ENCODE assay signal across 11 mouse cellular contexts in the genomic region with DNA sequence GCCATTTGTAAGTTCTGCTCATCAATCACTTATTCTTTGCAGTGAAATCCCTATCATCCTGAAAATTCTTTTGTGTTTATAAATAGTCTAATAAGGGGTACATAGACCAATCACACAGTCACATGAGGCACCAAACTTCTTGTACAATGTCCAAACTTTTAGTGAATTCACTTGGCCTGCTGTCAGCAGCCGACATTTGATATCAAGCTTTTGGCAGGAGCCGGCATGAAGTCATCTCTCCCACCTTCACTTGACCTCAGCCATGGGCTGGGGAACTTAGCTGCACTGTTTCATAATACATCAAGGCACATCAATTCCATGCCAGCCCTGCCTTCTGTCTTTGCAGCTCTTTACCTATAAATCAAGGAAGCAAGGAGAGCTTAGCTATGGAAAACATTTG.
A peak's percentile ranks its signal among the peaks of the same experiment; 100 is the strongest.
DNase-seq lines count a peak whose midpoint lies in the region; ATAC-seq and TF ChIP-seq lines count a peak whose summit lies in the region.
"Had no signal": no experiment of that assay in that cellular context is flagged by ENCODE, and none has a peak within 500 bp of the region (broad histone marks: within the 10 kb centered on the region; RNA-seq: fewer than 3 reads in every experiment).

No protein-coding gene starts in this region.

- no peak overlapping the region for H3K4me3 ChIP-seq in midbrain, postnatal 0 days (ENCODE audit: low read depth, low read length)
- no peak overlapping the region for H3K4me3 ChIP-seq in midbrain, embryonic 11.5 days (ENCODE audit: low read depth, low read length)
- H3K4me3 ChIP-seq: liver, embryonic 12.5 days had no signal

- 85% methylated on average over 2 of the region's 2 CpGs for WGBS in midbrain, postnatal 0 days
- 85% methylated on average over 2 of the region's 2 CpGs for WGBS in midbrain, embryonic 11.5 days

- no peak overlapping the region for H3K27ac ChIP-seq in midbrain, postnatal 0 days (ENCODE audit: low read depth, low read length)
- H3K27ac ChIP-seq in midbrain, embryonic 11.5 days (ENCODE audit: low read depth, low read length) = no peak overlapping the region
- H3K27ac ChIP-seq: liver, embryonic 12.5 days; stomach, postnatal 0 days had no signal

- no peaks in the 10 kb centered on the region for H3K36me3 ChIP-seq in midbrain, postnatal 0 days (ENCODE audit: insufficient read depth, low read length)
- H3K36me3 ChIP-seq in midbrain, embryonic 11.5 days (ENCODE audit: control insufficient read depth, insufficient read depth, low read length) = no peaks in the 10 kb centered on the region
- H3K36me3 ChIP-seq: liver, embryonic 12.5 days had no signal

- no peak overlapping the region for H3K9ac ChIP-seq in midbrain, postnatal 0 days (replicated peaks; ENCODE audit: low read length, poor library complexity, severe bottlenecking)
- no peak overlapping the region for H3K9ac ChIP-seq in midbrain, embryonic 11.5 days (ENCODE audit: low read length)
- H3K9ac ChIP-seq: liver, embryonic 12.5 days had no signal

- H3K27me3 ChIP-seq in midbrain, postnatal 0 days (ENCODE audit: insufficient read depth, low read length) = no peaks in the 10 kb centered on the region
- H3K27me3 ChIP-seq in midbrain, embryonic 11.5 days (ENCODE audit: control insufficient read depth, insufficient read depth, low read length) = no peaks in the 10 kb centered on the region
- H3K27me3 ChIP-seq: liver, embryonic 12.5 days had no signal

- intact Hi-C loops in heart, postnatal 14 days (cut with DNase I) = no loop called here

- H3K9me3 ChIP-seq in midbrain, postnatal 0 days (ENCODE audit: low read length) = no peaks in the 10 kb centered on the region
- H3K9me3 ChIP-seq in midbrain, embryonic 11.5 days (ENCODE audit: control insufficient read depth, low read length) = no peaks in the 10 kb centered on the region
- H3K9me3 ChIP-seq: liver, embryonic 12.5 days had no signal

- H3K4me1 ChIP-seq in midbrain, postnatal 0 days (ENCODE audit: insufficient read depth, low read length) = no peaks in the 10 kb centered on the region
- H3K4me1 ChIP-seq in midbrain, embryonic 11.5 days (ENCODE audit: control insufficient read depth, insufficient read depth, low read length) = no peaks in the 10 kb centered on the region
- H3K4me1 ChIP-seq: liver, embryonic 12.5 days had no signal

- peak; percentile 2 for DNase-seq in midbrain, postnatal 0 days (ENCODE audit: low spot score)
- no peak for DNase-seq in midbrain, embryonic 11.5 days (ENCODE audit: low spot score, missing footprints)
- peak; percentile 2 for DNase-seq in brain, adult 2 months (ENCODE audit: low read depth, low spot score)
- peak; percentile 20 to 55 for DNase-seq in gastrocnemius, postnatal 4 days (ENCODE audit: low spot score in 2 of 2)
- peak; percentile 54 to 78 for DNase-seq in heart, postnatal 14 days
- DNase-seq in left cerebral cortex, adult 18-20 months (ENCODE audit: low spot score in 2 of 2) = no peak
- no peak for DNase-seq in right cerebral cortex, adult 2 months (ENCODE audit: low spot score in 2 of 2)
- DNase-seq: right cerebral cortex, postnatal 25 days had no signal

- no peak for TF ChIP-seq CTCF in midbrain, postnatal 0 days (IDR thresholded peaks at IDR 0.05)

- no peak for ATAC-seq in midbrain, postnatal 0 days (ENCODE audit: low FRiP score)
- ATAC-seq in midbrain, embryonic 11.5 days (ENCODE audit: low FRiP score) = no peak
- ATAC-seq in megakaryocyte progenitor cell, adult 5-6 weeks (replicated peaks; ENCODE audit: poor library complexity) = no peak
- ATAC-seq: liver, embryonic 12.5 days had no signal

- no peak overlapping the region for H3K4me2 ChIP-seq in midbrain, postnatal 0 days (ENCODE audit: low read depth, low read length, poor library complexity, severe bottlenecking)
- H3K4me2 ChIP-seq in midbrain, embryonic 11.5 days = no peak overlapping the region
- H3K4me2 ChIP-seq: liver, embryonic 12.5 days had no signal

Comparison
In these comparisons a context has a peak if more than half of its experiments do, and no peak if none do; other contexts are left out.
1. DNase-seq: peak in midbrain, postnatal 0 days (single experiment), brain, adult 2 months (single experiment), gastrocnemius, postnatal 4 days (2 of 2) and heart, postnatal 14 days (2 of 2); none in midbrain, embryonic 11.5 days (single experiment), left cerebral cortex, adult 18-20 months (0 of 2) and right cerebral cortex, adult 2 months (0 of 2).